Mouse (Mus musculus): ENCODE measurements around the gene Deaf1.
"Not testable (repeated sequence)": the region's sequence is repeated elsewhere in the genome, so short reads cannot be mapped to it uniquely, and the experiment has no call there.

Gene Deaf1

DNA sequence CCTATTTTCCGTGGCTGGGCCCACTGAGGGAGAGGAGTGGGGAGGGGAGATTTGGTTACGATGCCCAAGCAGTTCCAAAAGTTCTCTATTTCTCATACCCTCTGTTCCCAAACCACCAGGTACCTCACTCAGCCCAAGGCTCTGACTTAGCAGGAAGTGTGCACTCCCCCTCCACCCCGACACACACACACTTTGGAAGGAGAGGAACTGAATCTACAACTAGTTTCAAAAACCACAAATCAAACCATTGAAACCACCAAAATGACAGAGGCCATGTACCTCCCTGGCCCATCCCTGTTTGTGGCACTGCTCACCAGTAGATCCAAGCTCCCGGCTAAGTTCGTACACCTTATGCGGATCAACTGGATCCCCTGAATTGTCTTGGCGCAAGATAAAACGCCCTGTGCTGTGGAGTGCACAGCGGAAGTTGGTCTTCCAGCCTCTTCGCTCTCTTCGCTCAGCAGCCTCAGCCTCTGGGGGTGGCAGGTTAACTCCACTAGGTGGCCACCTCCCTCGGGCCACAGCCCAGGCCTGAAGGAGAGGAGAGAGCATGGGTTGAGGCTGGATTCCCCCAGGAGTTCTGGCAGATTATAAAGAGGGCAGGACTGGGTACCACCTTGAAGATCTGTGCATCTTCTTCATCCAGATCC is 62.6 kb downstream of the Deaf1 start:
- DNase-seq (ENCODE audit: low read depth, low spot score), result peak; percentile 79

DNA sequence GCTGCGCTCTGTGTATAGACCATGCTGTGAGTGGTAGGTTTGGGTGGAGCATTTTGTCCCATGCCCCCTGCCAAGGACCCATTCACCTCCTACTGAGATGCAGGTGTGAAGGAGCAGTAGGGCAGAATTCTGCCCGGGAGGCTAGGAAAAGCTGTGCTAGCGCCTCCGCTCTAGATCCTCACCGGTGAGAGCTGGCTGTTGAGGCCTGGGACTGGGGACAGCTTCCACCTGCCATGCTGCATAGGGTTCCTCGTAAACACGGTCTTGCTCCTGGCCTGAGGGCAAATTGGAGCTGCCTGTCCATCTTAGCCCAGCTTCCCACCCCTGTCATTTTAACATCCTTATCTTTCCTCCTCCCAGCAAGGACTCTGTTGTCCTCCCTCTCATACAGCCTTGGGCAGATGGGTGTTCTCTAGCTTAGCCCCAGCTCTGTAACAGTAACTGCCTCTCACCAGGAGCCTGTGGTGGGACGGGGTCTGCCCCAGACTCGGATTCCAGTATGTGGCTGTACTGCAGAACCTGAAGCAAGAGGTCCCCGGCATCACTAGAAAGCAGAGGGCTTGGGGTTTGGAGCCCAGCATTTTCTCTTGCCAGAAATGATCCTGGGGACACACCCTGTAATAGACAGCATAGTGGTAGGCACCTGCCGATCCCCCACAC is 63.3 kb downstream of the Deaf1 start:
- no peak for DNase-seq (ENCODE audit: low read depth, low spot score)

DNA sequence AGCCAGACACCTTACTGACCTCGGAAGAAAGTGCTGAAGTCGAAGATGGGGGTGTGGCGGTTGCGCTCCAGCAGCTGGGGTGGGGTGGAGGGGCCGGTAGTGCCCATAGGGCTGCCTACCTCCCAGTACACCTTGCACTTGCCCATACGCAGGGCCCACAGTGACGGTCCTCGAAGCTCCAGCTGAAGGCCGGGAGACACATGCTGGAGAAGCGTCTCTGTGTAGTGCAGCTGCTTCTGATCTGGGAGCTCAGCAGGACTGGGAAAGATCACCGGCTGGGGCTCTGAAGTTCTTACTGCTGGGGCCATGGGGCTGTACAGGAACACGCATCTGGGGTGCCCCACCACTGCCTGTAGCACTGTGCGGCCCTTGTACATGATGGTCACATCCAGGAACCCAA is 63.9 kb downstream of the Deaf1 start:
- no peak for DNase-seq (ENCODE audit: low read depth, low spot score)

DNA sequence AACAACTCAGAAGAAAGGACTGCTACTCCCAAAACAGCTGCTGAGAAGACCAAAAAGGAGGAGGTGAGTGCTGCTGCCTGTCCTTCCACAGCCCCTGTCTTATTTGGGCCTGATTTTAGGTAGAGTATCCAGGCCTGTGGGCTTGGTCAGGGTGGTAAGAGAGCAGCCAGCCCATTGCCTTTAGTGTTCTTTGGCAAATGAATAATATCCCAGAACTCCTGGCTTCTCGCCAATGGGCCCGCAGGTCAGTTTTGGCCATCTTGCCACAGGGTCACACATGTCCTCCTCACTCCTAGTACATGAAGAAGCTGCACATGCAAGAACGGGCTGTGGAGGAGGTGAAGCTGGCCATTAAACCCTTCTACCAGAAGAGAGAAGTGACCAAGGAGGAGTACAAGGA is 66.0 kb downstream of the Deaf1 start:
- DNase-seq (ENCODE audit: low read depth, low spot score), result no peak

DNA sequence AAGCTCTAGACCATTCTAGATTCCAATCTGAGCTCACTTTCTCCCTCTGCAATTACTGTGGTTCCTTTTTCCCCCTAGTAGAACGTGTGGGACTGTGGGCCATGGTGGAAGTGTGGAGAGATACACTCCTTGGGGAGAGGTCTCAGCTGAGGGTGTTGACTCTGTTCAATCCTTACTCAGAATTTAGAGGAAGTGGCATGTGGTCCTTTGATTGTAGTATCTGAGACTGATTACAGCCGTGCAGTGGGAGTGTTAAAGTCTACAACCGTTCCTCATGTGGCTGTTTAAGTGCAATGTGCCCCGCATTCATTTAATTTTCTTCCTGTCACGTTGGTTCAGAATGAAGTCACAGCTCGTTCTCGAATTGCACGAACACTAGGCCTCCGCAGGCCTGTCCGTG is 71.3 kb downstream of the Deaf1 start:
- no peak for DNase-seq (ENCODE audit: low read depth, low spot score)

DNA sequence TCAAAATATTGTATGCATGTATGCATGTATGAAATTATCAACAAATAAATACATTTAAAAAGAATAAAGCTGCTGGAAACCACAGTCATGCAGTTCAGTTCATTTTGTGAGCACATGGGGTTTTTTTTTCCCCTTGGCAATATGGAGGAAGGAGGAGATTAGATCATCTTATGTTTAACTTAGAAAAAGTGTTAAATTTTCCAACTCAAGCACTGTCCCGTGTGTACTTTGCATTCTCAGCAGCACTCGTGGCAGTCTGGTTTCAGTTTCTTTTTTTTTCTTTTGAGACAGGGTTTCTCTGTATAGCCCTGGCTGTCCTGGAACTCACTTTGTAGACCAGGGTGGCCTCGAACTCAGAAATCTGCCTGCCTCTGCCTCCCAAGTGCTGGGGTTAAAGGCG is 77.0 kb downstream of the Deaf1 start:
- DNase-seq (ENCODE audit: low read depth, low spot score), result not testable (repeated sequence)
